Mouse (Mus musculus) frontal cortex, adult (tissue): ENCODE measurements around the gene Yap1.

ENCODE experiments used
- ATAC-seq: cut with Nextera tagmentation; 2 replicates; pipeline ENCODE4 v1.9.2; 2017; ENCODE audit warnings: mild to moderate bottlenecking, moderate library complexity, mixed read lengths; ENCODE audit not compliant: low TSS enrichment

The Yap1 gene

DNA sequence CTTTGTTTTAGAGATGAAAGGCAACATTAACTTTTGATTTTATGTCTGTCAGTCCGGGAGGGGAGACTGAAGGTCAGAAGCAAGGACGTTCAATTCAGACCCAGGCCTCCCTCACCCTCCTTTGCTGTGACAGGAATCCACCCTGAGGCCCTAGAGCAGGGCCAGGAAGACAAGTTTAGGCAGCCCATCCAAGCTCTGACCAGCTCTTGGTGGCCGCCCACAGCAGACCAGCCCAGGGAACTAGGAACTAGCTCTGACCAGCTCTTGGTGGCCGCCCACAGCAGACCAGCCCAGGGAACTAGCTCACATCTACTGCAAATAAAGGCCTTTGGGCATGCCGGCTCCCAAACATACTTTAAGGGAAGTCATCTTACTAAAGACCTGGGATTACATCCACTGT, 26.8 kb downstream of the Yap1 start:
- no peak for ATAC-seq

DNA sequence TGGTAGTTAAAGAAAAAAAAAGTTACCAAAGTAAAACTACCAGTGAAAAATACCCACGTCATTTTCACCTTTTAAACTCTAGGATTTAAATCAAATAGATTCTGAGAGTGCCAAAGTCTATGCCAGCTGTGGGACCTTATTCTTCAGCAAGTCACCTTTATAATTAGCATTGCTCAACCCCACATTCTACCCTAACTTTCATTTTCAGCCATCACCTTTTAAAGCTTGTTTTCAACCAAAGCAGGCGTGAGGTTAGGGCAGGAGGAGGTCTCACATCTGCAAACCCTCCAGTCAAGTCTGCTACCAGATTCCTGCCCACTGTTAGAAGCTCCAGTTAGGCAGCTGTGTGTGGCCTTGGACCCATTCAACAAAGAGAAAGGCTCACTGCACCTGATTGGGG, 32.4 kb downstream of the Yap1 start:
- no peak for ATAC-seq

DNA sequence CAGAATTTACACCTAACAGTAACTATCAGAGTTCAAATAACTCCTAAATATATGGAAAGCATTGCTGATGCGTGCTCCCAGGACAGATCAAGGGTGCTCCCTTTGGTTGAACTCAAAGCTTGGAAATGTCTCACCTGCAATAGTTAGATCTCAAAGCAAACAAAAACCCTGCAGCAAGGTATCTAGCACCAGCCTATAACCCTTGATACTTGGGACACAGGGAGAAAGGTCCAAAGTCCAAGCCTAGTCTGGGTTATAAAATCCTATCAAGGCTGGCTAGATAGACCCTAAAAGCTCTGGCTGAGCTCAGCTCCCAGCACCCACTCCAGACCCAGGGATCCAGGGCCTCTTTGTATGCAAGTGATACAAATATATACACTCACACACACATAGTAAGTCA, 36.4 kb downstream of the Yap1 start:
- ATAC-seq = no peak

DNA sequence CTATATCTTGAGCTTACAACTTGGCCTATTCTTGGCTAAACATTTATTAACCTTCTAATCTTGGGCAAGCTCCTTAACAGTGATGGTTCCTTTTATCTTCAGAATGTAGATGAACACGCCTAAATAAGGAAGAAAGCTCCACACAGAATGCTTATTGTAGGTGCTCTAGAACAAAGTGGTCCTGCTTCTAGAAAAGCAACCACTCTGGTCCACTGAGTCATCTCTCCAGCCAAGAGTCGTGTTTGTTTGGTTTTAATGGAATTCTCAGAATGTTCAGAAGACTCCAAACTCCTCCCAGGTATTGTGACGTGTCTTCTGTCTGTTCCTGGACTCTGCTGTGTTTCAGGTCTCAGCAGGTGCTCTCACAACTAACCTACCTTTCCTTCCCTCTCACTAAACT, 38.8 kb downstream of the Yap1 start:
- no peak for ATAC-seq

DNA sequence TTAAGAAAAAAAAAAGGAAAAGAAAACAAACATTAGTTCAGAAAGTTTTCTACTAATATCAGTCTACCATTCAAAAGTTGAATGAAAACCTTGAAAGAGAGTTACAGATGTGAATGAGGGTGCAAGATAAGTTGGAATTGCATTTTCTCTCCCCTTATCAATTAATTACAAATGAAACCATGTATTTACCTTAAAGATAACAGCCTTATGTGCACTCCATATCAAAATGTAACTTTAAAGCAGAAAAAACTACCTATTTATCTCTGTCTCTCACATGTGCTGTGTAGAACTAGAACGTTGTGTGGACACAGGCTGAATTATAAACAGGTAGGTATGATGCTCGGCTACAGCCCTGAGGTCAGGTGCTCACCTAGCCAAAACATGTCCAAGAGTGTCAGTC, 40.5 kb downstream of the Yap1 start:
- no peak for ATAC-seq

DNA sequence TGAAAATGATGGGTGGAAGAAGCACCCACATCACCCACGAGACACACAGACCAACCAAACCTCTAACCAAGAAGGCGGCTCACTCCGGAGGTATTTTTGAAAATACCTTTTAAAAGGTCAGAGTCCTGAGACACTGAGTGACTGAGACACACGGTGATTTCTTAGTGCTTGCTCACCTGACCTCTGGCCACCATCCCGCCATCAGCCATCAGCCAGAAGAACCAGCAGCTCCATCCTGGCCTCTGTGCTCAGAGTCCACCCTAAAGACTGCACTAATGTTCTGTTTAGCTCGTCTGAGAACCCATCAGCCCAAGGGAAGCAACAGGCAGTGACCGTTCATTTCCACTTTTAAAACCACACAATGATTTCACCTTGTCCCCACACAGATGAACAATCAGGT, 41.5 kb downstream of the Yap1 start:
- no peak for ATAC-seq

DNA sequence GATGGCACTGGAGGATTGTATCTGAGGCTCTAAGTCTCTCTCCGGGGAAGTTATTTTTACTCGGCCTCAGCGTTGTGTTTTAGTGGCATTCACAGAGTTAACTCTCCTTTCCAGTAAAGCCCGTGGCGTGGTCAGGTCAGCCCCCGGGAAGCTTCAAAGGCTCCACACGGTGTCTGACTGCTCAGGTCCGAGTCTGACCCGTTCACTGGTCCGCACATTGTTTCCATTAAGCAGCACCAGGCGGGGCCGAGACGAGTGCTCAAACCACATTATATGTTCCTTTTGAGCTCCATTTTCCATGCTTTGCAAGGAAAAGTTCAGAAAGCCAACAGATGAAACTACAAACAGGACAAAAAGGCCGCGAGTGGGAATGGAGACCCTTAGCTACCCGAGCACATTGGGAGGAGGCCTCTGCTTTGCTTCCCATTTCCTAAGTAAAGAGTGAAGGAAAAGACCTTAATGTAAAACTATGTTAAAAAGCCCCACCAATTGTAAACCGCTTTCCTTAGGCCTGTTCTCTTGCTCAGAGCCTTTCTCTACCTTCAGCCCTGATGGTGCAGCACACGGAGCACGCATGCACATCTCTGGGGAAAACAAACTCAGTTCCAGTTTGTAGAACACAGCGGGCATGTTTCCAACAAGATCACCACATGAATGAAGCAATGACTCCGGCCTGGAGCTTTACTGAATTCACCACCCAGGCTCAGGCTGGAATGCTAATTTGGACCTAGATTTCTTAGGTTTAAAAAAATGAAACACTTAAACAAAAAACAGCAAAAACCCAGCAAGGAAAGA, 42.8 kb downstream of the Yap1 start:
- ATAC-seq = peak; percentile 46; the same call in 1 of the 2 replicates

DNA sequence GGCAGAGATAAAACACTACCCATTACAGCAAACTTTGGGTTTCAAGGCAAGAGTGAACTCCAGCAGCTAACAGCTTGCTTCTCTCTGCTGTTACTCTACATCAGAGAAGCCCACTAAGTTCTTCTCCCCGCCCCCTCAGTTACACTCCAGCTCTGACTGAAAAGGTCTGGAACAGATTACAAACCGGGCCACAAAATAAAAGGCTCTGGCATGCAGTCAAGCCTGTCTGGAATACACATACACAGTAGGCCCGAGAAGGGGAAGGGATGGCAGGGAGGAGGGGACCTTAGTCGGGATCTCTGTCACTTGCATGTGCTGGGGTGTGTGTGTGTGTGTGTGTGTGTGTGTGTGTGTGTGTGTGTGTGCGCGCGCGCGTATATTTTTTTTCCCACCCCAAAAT, 44.0 kb downstream of the Yap1 start:
- peak; percentile 50 for ATAC-seq

DNA sequence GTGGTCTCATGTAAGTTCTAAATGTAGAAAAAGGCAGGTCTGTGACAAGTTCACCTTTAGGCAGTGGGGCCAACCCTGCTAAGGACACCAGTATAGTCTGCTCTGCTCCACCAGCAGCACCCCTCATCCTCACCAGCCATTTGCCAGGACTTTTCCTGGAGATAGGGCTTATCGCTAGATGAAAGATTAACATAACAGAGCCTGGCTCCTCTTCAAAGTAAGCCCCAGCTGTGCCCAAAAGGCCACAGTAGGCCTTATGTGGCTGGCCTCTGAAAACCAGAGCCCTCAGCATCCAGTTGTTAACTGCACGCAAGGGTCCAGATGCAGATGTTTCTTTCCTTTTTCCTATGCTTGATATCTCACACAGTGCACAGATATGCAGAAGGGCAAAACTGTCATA, 45.1 kb downstream of the Yap1 start:
- no peak for ATAC-seq

DNA sequence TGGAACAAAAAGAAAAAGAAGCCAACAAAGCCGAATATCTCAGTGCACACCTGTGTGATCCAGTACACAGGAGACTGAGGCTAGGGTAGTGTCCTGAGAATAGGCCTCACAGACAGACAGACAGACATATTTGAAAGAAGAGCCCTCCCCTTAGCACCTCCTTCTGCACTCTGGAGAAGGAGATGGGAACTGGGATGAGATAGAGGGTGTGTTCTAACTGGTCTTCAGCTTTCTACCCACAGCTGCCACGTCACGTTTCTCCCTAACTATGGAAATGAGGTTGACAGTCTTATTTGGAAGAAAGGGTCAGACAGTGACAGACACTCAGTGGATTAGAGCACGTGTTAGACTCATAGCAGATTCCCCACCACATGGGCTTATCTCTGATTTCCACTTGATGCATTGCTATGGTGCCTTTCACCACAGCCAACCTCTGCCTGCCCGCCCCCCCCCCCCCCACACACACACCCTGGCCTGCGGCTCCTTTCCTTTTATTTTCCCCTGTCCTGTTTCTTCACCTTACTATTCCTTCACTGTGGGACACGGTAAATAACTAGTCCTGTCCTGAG, 46.3 kb downstream of the Yap1 start:
- no peak for ATAC-seq

DNA sequence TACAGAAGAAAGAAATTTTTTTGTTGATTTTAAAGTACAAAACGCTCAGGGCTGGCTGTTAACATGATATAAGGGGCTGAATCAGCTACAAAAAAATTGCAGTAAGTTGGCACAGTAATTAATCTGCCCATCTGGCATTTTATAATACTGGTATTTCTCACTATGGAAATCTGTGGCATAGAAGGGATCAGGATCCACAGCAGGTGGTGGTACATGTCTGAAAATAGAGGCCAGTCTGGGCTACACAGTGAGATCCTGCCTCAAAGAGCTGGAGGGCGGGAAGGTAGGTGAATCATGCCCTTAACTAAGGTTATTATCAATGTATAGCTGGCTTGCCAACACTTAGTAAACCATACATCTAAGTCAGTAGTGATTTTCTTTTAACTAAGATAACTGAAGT, 47.0 kb downstream of the Yap1 start:
- 0 out of 2 replicates have a peak, but pooled peaks have one; percentile 15 for ATAC-seq

DNA sequence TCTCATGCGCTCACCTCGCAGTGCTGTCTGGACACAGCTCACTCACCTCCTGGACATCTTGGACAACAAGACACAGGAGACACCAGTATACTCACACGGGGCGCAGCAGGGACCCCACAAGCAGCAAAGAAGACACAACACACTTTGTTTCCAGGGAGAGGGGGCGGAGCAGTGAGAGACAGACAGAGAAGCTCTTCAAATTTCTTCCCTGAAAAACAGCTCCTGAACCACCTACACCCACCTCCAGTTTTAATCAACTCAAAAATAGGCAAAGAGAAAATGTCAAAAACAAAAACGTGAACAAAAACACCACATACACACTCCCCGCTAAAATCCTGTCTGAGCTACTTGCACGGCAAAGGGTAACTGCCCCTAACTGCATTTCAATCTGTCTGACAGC, 48.0 kb downstream of the Yap1 start:
- peak; percentile 60 for ATAC-seq

DNA sequence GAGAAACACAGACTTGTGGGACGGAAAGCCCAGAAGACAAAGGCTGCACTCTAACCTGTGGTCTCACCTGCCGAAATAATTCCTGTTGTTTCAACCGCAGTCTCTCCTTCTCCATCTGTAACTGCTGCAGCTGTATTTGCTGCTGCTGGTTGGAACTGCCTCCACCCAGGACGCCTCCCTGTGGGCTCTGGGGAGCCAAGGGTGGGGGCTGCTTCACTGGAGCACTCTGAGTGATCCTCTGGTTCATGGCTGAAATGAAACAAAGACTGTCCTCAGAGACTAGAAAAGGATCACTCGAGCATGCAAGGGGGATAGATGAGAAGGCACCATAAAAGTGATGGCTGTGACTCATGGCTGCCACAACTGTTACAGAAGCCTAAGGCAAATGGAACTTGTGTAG, 51.5 kb downstream of the Yap1 start:
- ATAC-seq = no peak

DNA sequence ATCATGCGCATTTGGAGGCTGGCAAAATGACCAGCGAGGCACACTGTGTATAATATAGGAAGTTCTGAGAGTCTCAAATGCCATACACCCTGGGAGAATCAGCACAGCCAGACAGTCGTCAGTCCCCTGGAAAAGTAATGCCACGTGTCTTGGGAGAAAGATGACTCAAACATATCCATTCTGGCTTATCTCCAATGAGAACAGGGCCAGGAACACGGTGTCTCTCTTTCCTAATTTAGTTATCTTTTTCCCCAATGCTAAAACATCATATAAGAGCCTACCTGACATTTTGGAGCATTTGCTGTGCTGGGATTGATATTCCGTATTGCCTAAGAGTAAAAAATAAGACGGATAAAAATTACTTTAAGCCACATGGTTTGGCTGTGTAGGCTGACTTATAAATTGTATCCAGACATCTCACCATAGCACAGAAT, 54.2 kb downstream of the Yap1 start:
- peak; percentile 87 for ATAC-seq

DNA sequence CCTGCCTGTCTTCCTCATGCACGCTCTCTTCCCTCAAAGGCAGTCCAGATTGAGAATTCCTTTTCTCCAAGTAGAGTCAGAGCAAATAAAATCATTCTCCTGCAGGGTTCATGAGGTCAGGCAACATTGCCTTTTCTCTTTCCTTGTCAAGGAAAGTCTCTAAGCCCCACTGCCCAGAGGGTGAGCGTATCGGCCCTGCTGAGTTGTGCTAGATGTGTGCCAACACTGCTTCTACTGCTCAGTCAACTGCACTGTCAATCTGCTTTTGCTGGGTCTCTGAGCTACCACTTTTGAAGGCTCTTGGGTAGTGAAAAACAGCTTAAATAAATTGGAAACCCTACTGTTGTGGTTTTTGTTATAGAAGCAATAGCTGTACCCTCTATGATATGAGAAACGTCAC, 56.5 kb downstream of the Yap1 start:
- ATAC-seq = no peak

DNA sequence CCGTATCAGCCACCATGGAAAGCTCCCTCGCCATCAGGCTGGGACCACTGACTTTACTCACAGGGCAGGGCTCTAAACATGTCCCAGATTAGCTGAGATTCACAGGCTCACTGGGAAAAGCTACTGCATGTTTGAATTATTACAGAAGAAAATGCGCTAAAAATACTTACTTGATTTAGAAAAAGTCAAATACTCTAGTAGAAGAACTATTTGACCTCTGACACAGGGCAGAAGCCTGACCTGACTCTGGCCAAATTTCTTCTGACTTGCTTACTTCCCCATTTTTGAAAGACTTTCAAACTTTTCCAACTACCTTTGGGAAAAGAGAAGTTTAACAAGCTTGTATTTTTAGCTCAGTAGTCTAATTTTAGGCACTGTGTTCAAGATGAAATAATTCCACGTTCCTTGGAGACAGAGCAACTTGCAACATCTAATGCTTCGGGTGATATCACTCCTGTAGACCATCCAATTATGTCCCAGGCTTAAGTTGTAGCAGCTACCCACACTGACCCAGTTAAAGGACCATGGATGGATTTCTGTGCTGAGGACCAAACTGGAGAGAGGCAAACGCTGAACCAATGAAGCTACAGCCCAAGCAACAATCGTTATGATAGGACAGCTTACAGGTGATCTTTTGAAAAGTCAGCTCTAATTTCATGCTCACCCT, 60.5 kb downstream of the Yap1 start:
- peak; percentile 86 for ATAC-seq

DNA sequence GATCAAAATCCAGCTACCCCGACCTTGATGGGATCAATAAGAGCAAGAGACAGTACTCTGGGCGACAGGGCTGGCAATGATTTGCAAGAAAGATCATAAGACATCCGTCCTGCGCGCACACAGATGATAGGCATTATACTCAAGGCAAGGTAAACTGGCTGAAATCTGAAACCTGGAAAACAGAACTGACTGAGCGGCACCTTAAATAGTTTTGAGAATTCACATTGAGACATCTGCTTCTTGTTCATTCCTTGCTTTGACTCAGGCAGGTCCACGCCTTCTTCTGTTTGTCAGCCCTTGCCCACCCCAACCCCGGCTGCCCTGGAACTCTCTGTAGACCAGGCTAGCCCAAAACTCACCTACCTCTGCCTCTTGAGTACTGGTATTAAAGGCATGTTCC, 61.7 kb downstream of the Yap1 start:
- ATAC-seq = no peak

DNA sequence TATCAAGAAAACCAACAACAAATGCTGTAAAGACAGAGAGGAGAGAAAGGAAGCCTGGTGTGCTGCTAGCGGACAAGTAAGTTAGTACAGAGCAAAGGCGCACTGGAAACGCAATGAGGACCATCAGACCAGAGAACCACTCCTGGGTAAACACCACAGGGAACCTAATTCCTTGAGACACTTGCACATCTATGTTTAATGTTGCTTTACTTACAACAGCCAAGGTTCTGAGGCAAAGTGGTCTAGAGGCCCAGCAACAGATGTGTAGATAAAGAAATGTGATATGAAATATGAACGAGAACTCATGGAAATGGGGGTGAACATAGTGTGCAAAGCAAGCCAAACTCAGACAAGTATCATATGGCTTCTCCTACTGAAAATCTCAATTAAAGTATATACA, 64.3 kb downstream of the Yap1 start:
- no peak for ATAC-seq

DNA sequence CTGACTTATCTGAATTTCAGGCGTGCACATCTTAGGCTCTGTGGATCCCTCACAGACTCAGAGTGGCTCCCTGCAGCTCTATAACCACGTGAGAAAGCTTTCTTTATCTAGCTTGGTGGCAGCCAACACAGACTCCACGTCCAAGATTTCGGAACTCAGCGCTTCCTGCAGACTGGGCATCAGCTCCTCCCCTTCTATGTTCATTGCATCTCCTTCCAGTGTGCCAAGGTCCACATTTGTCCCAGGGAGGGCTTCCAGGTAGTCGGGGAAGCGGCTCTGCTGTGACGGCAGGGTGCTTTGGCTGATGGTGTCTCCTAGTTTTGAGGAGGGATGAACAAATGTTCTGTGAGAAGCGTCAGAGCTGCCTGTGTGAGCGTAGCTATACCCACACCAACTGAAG, 70.0 kb downstream of the Yap1 start:
- peak; percentile 87 for ATAC-seq

DNA sequence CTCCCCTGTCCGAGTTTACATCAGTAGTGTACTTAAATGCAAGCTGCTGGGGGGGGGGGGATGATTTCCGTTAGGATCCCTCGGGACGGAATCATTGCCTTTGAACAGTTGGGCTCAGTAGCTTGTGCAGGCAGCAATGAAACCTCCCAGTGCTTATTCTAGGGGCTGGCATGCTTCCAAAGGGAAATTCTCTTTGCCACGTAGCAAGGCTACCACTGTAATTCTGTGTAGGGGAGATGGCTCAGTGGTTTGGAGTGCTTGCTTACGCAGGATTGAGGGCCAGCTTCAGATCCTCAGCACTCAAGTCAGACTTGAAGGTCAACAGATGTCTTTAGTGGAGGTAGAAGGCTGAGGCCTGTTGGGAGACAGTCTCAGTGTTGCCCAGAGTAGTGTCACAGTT, 74.8 kb downstream of the Yap1 start:
- ATAC-seq = no peak

DNA sequence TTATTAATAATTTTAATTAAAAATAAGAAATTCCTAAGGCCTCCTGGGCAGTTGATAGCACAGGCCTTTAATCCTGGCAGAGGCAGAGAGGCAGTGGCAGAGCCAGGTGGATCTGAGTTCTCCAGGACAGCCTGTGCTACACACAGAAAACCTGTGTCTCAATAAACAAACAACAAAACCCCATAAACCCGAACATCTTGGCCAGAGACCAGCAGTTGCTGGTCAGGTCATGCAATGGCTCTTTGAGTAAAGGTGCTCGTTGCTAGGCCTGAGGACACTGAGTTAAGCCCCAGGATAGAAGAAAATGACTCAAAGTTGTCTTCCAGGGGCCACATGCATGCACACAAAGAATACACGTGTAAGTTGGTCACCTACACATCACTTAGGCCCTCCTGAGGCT, 75.5 kb downstream of the Yap1 start:
- no peak for ATAC-seq

DNA sequence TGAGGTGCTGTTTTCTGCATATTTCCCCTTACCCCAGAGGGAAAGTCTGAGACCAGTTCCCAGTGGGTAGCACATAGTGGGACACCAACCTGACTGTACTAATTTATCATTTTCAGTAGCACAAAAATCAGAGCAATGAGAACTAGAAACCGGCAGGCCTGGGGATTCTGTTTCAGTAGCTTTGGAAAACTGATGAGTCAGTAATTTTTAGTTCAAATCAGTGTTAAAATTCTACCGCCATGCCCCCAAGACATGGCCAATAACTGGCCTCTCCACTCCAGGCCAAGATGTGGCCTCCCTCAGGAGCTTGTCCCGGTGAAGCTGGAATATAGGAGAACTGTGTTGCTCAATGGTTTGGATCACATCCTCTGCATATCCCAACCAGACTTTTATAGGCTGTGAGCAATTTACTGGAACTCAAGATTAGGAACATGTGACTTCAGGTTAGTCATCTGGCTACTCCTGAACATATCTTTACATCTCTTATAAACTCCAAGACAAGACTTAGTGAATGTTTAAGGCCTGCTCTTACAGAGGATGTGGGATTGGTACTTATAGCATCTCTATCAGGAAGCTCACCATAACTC, 76.1 kb downstream of the Yap1 start:
- ATAC-seq = no peak

DNA sequence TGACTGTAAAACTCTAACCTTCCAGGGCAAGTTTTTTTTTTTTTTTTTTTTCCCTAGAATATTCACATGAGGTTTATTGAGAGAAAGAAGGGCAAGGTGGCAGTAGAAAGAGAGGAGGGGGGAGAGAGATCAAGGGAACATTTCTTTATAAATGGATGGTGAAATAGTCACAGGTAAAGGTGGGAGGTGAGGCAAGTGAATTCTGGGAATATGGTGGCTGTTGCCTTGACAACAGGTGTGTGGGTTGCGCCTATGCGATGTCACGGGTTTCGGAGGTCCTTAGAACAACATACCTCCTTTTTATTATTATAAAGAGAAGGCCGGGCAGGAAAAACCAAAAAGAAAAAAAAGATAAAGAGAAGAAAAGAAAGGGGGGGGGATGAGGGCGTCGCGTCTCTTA, 89.5 kb downstream of the Yap1 start:
- no peak for ATAC-seq
